Mouse (Mus musculus): ENCODE data around the gene Trim40.

Trim40 gene

DNA sequence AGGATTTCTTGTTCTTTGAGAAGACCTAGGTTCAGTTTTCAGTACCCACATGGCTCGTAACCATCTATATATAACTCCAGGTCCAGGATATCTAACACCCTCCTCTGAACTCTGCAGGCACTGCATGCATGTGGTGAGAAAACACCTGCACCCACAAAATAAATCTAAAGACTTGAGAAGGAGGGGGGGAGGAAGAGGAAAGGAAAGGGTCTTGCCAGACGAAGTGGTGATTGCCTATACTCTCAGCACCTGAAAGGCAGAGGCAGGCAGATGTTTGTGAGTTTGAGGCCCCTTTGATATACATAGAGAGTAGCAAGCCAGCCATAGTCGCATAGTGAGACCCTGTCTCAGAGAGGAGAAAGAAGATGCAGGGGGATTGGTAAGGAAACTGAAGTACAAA lies 50.0 kb downstream of the Trim40 start:
- DNase-seq (ENCODE audit: low spot score): no peak

DNA sequence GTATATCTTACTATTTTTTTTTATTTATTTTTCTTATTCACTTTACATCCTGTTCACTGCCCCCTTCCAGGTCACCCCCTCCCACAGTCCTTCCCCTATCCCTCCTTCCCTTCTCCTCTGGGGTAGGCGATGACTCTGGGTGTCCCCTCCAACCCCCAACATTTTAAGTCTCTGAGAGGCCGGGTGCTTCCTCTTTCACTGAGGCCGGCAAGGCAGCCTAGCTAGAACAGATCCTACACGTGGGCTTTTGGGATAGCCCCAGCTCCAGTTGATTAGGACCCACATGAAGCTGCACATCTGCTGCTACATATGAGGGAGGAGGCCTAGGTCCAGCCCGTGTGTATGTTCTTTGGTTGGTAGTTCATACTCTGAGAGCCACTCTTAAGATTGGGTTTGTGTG lies 50.9 kb downstream of the Trim40 start:
- DNase-seq (ENCODE audit: low spot score): no peak

DNA sequence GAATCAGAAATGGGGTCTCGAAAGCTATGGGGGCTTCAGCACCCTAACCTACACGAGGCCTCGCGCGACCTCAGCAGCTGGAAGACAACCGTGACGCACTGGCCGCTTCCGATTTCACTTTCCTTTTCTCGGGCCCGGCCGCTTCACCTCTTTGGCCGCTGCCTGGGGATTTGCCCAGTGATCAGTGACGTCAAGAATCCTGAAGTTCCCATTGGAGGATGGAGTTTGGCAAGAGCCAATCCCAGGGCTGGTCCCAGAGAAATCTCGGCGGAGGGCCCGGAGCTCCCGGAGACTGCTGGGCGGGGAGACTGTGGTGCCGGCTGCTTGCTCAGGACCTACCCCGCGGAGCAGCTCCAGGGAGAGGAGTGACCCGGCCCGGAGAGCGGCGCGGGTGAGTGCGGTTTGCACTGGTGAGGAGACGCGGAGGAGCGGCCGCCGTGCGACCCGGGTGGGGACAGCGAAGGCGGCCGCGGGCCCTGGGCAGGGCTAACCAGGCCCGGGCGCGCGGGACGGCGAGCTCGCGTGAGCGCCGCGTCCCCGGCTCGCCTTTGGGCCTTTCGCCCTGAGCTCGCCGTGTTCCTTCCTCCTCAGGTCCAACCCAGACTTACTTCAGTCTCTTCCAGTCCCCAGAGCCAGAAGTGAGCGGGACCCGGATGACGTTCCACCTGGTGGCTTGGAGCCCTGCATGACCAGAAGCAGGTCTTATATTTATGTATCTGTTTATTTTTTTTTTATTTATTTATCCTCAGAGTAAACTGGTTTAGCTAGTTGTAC lies 52.9 kb downstream of the Trim40 start, which contains the start of gene Trim26:
Gene Trim26, plus strand, starts transcription at position 261 of the 774 bp plus-strand sequence.
- peak; percentile 96 for DNase-seq (ENCODE audit: low spot score)

DNA sequence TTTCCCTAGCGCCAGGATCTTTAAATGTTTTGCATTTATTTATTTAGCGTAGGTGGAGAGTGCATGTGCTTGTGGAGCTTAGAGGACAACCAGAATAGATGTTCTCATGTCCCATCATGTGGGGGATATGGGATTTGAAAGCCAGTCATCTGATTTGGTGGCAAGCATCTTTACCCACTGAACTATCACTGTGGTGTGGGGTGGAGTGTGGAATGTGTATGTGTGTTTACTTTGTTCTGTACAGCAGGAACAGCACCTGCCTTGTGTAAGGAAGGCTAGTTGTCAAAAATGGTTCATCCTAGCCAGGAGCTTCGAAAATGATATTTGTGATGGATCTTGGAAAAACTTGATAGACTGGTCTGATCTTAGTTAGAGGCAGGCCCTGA lies 53.5 kb downstream of the Trim40 start:
- DNase-seq (ENCODE audit: low spot score): no peak

DNA sequence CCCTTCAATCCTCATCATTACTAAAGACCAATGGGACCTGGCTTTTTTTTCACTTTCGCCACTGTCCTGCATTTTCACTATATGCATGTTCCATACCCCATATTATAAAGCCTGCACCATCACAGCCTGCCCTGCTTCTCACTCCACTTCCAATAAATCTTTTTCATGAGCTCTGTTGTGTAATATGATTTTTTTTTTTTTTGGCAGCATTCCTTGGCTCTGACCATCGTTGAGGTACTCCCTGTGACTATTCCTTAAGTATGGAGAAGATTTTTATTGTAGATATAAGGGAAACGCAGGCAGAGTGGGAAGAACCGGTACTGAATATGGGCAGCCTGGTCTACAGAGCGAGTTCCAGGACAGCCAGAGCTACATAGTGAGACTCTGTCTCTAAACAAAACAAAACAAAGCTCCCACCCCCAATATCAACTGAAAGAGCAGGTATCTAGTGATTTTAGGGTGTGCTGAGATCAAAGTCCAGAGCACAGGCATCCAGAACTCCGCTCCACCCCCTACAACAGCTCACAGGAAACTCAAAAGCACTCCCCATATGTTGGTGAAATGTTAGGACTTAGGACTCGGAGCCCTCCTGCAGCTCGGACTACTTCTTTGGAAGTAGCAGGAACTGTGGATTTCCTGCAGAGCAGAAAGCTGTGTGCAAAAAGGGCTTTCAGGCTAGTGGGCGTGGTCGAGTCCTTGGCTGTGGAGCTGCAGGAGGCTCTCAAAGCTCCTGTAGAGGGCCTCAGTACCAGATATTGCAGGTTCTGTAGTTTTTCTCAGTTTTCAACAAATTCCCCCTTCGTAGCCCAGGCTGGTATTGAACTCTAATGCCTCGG lies 54.1 kb downstream of the Trim40 start:
- DNase-seq (ENCODE audit: low spot score): peak; percentile 56

DNA sequence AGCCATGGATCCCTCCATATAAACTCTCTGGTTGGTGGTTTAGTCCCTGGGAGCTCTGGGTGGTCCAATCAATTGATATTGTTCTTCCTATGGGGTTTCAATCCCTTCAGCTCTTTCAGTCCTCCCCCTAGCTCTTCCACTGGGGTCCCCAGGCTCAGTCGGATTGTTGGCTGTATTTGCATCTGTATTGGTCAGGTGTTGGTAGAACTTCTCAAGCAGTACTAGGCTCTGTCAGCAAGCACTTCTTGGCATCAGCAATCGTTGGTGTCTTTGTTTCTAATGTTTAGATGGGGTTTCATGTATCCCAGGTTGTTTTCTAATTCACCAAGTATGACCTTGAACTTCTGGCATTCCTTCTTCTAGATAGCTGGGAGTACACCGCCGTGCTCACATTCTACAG lies 57.2 kb downstream of the Trim40 start:
- no peak for DNase-seq (ENCODE audit: low spot score)

All from ovary, adult 18-20 months (tissue).